Mouse (Mus musculus): ENCODE results near the gene Pnpla8.
A peak's percentile ranks its signal among the peaks of the same experiment; 100 is the strongest.
"Not testable (repeated sequence)": the region's sequence is repeated elsewhere in the genome, so short reads cannot be mapped to it uniquely, and the experiment has no call there.

Gene Pnpla8

GRCm38 (mm10) chr12:44274125-44274835, 53.1 kb downstream of the Pnpla8 start:
- no peak for DNase-seq

- not testable (repeated sequence) for DNase-seq
Observed at GRCm38 (mm10) chr12:44280147-44280546, 59.0 kb downstream of the Pnpla8 start.

- DNase-seq, result no peak
Observed at GRCm38 (mm10) chr12:44281534-44281933, 60.4 kb downstream of the Pnpla8 start.

- no peak for DNase-seq
Observed at GRCm38 (mm10) chr12:44283378-44283777, 62.2 kb downstream of the Pnpla8 start.

GRCm38 (mm10) chr12:44286992-44287391, 65.8 kb downstream of the Pnpla8 start:
- DNase-seq, result no peak

- DNase-seq, result peak; percentile 33
Observed at GRCm38 (mm10) chr12:44292281-44292680, 71.1 kb downstream of the Pnpla8 start.

GRCm38 (mm10) chr12:44300793-44301192, 79.6 kb downstream of the Pnpla8 start:
- DNase-seq, result no peak

- no peak for DNase-seq
Observed at GRCm38 (mm10) chr12:44304012-44304411, 82.8 kb downstream of the Pnpla8 start.

GRCm38 (mm10) chr12:44304869-44305268, 83.7 kb downstream of the Pnpla8 start:
- no peak for DNase-seq

- DNase-seq, result no peak
Observed at GRCm38 (mm10) chr12:44308221-44308620, 87.1 kb downstream of the Pnpla8 start.

- no peak for DNase-seq
Observed at GRCm38 (mm10) chr12:44315212-44315611, 94.0 kb downstream of the Pnpla8 start.

- DNase-seq, result no peak
Observed at GRCm38 (mm10) chr12:44325091-44325490, 103.9 kb downstream of the Pnpla8 start.

- peak; percentile 26 for DNase-seq
Observed at GRCm38 (mm10) chr12:44327452-44327851, 106.3 kb downstream of the Pnpla8 start.

- DNase-seq, result peak; percentile 78
Observed at GRCm38 (mm10) chr12:44328381-44329315, 107.5 kb downstream of the Pnpla8 start, which contains the start of gene Nrcam. Nrcam (plus strand) TSS chr12:44328885.

GRCm38 (mm10) chr12:44329316-44330215, 108.4 kb downstream of the Pnpla8 start:
- DNase-seq, result peak; percentile 67

- peak; percentile 28 for DNase-seq
Observed at GRCm38 (mm10) chr12:44330216-44330719, 109.1 kb downstream of the Pnpla8 start.

- DNase-seq, result no peak
Observed at GRCm38 (mm10) chr12:44337136-44337640, 116.0 kb downstream of the Pnpla8 start.

- no peak for DNase-seq
Observed at GRCm38 (mm10) chr12:44338195-44338622, 117.0 kb downstream of the Pnpla8 start.

- no peak for DNase-seq
Observed at GRCm38 (mm10) chr12:44344075-44344474, 122.9 kb downstream of the Pnpla8 start.

GRCm38 (mm10) chr12:44345251-44345650, 124.1 kb downstream of the Pnpla8 start:
- no peak for DNase-seq

- DNase-seq, result no peak
Observed at GRCm38 (mm10) chr12:44346143-44346542, 125.0 kb downstream of the Pnpla8 start.

GRCm38 (mm10) chr12:44355116-44355515, 133.9 kb downstream of the Pnpla8 start:
- DNase-seq, result no peak

Data from cerebellum, adult 11-12 months (tissue).